Mouse (Mus musculus) lung, postnatal 0 days (tissue): ENCODE measurements around the gene Gm10273. TPM values are rescaled to one million over a fixed set of nuclear protein-coding genes. Genes with fewer than 3 reads are reported as not detected.
A peak's percentile ranks its signal among the peaks of the same experiment; 100 is the strongest.
"Not testable (repeated sequence)": the region's sequence is repeated elsewhere in the genome, so short reads cannot be mapped to it uniquely, and the experiment has no call there.

Source experiments
- ATAC-seq: fragments of 200-750 bp; cut with Nextera tagmentation; 2 replicates; pipeline ENCODE4 v1.8.0; 2017; ENCODE audit warnings: moderate library complexity
- DNase-seq: peaks from one replicate; pipeline ENCODE4 v3.0.0-alpha.2; 2016; ENCODE audit warnings: low spot score
- H3K27ac ChIP-seq: fragments of 300-500 bp; sonication (generic); 2 replicates; pipeline ENCODE4 v1.5.1; 2014; ENCODE audit warnings: antibody characterized with exemption, mild to moderate bottlenecking, low read length, mixed read lengths
- H3K27me3 ChIP-seq: fragments of 300-500 bp; sonication (generic); replicated peaks from 2 replicates; pipeline ENCODE4 v1.6.1; 2014; ENCODE audit warnings: low read length, mixed read lengths; ENCODE audit not compliant: insufficient read depth
- H3K36me3 ChIP-seq: fragments of 300-500 bp; sonication (generic); 2 replicates; pipeline ENCODE4 v1.6.1; 2014; ENCODE audit warnings: low read length, mixed read lengths; ENCODE audit not compliant: insufficient read depth
- H3K4me1 ChIP-seq: fragments of 300-500 bp; sonication (generic); 2 replicates; pipeline ENCODE4 v1.6.1; 2014; ENCODE audit warnings: antibody characterized with exemption, low read depth, low read length, mixed read lengths; ENCODE audit not compliant: insufficient read depth
- H3K4me2 ChIP-seq: fragments of 300-500 bp; sonication (generic); replicated peaks from 2 replicates; pipeline ENCODE4 v1.6.1; 2014; ENCODE audit warnings: low read depth, mild to moderate bottlenecking, low read length, moderate library complexity, mixed read lengths
- H3K4me3 ChIP-seq: fragments of 300-500 bp; sonication (generic); 2 replicates; pipeline ENCODE4 v1.5.1; 2014; ENCODE audit warnings: low read depth, low read length
- H3K9ac ChIP-seq: fragments of 300-500 bp; sonication (generic); replicated peaks from 2 replicates; pipeline ENCODE4 v1.6.1; 2014; ENCODE audit warnings: low read depth, mild to moderate bottlenecking
- H3K9me3 ChIP-seq: fragments of 300-500 bp; sonication (generic); 2 replicates; pipeline ENCODE4 v1.6.1; 2016; ENCODE audit warnings: low read length, mixed read lengths
- CTCF ChIP-seq: IDR thresholded peaks from 2 replicates; pipeline ENCODE4 v1.5.1; 2016; ENCODE audit warnings: antibody characterized with exemption, mild to moderate bottlenecking
- EP300 ChIP-seq: IDR thresholded peaks from 2 replicates; pipeline ENCODE4 v1.6.1; 2016; ENCODE audit warnings: antibody characterized with exemption, mild to moderate bottlenecking, control low read depth
- WGBS: fragments of 180-500 bp; shearing (Covaris S2); extraction: QIAGEN DNeasy Blood & Tissue Kit; methylation state at CpG from one replicate; pipeline ENCODE4 v1.1.7; 2014; 5-methylcytosine and 5-hydroxymethylcytosine counted together
- polyA plus RNA-seq: library from polyadenylated mRNA; unstranded; fragments of >200 nt; fragmentation: Nextera tagmentation; extraction: Ambion mirVana; gene quantifications from 2 replicates; pipeline ENCODE4 v1.2.1, GENCODE M21; 2015

Gene Gm10273
- polyA plus RNA-seq = 4.4 and 12.7 TPM in 2 replicates

DNA sequence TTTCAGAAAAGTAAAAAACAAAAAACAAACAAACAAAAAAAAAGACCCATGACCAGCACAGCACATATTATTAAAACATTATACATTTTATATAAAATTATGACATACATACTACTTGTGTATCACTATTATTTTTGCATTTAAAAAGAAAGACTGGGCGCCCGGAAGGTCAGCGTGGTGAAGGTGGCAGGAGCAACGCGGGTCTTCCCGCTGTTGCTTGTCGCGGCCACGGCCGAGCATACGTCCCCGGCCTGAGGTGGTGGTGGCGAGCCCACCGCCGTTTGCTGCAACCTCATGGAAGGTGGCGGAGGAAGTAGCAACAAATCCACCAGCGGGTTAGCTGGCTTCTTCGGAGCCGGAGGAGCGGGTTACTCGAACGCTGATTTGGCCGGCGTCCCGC, at the start of gene Gm10273:
Gene Gm10273 (plus strand): TSS at position 172 of the 400 bp plus-strand sequence.
- not testable (repeated sequence) for H3K4me2 ChIP-seq, H3K4me3 ChIP-seq, DNase-seq, H3K36me3 ChIP-seq, H3K27me3 ChIP-seq, H3K9ac ChIP-seq, ATAC-seq, H3K9me3 ChIP-seq, H3K4me1 ChIP-seq, H3K27ac ChIP-seq
- 83% methylated on average over 10 of the region's 25 CpGs for WGBS

DNA sequence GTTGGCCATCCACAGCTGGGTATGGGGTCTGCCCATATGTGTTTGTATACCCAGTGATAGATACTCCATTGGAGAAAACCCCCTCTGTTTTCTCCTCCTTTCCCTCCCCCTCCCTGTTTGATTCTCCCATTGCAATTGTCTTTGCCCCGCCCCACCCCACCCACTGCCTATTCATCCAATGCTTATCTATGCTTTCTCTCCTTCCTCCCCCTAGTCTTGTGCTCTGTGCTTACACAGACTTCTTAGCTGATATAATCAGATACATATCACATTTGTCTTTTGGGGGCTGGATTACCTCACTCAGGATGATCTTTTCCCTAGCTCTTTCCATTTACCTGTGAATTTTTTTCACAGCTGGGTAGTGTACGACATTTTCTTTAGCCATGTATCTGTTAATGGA, 48.9 kb upstream of the Gm10273 start:
- TF ChIP-seq CTCF (no peak), EP300 (no peak)
- H3K9ac ChIP-seq = no peak overlapping the region
- peaks cover 43% of the 10 kb centered on the region for H3K36me3 ChIP-seq
- ATAC-seq (no peak), DNase-seq (no peak)
- no peak overlapping the region for H3K4me2 ChIP-seq
- H3K4me3 ChIP-seq = no peak overlapping the region
- no peak overlapping the region for H3K27ac ChIP-seq
- no peaks in the 10 kb centered on the region for H3K4me1 ChIP-seq
- no peaks in the 10 kb centered on the region for H3K27me3 ChIP-seq
- WGBS = 97% methylated on average over 2 of the region's 2 CpGs
- no peaks in the 10 kb centered on the region for H3K9me3 ChIP-seq

- no peak for ATAC-seq
These were observed 47.2 kb upstream of the Gm10273 start for GRCm38 (mm10) chr10:59348200-59348599.

DNA sequence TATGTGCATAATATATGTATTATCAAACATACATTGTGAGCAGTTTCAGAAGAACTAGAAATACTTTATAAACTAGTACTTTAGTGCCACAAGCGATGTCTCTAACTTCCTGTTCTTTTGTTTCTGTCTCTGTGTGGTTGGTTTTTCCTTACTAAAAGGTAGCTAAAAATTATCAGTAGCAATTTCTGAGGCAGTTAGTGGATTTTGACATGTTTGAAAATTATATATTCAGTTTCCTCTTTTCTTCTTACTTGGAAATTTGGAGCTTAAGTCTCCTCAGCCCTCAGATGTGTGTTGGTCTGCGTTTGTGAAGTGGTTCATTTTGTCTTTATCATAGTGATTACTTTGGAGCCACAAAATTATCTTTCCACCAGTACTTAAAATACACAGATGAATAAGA, 45.9 kb upstream of the Gm10273 start:
- ATAC-seq = no peak
- Histone ChIP-seq H3K36me3 (peaks cover 43% of the 10 kb centered on the region; the same call in 1 of the 2 replicates), H3K4me2 (no peak overlapping the region), H3K4me3 (no peak overlapping the region), H3K4me1 (no peaks in the 10 kb centered on the region), H3K27ac (no peak overlapping the region), H3K9me3 (no peaks in the 10 kb centered on the region), H3K9ac (no peak overlapping the region), H3K27me3 (no peaks in the 10 kb centered on the region)
- TF ChIP-seq CTCF = no peak
- no peak for TF ChIP-seq EP300
- 86% methylated on average over 2 of the region's 2 CpGs for WGBS
- no peak for DNase-seq

More at GRCm38 (mm10) chr10:59348200-59348599, 47.2 kb upstream of the Gm10273 start:
- TF ChIP-seq CTCF = no peak
- TF ChIP-seq EP300 = no peak
- no peak overlapping the region for H3K27ac ChIP-seq
- WGBS = 85% methylated on average over 9 of the region's 9 CpGs
- no peaks in the 10 kb centered on the region for H3K27me3 ChIP-seq
- no peak overlapping the region for H3K9ac ChIP-seq
- H3K9me3 ChIP-seq = no peaks in the 10 kb centered on the region
- no peak for DNase-seq
- H3K4me3 ChIP-seq = no peak overlapping the region
- no peak overlapping the region for H3K4me2 ChIP-seq
- no peaks in the 10 kb centered on the region for H3K4me1 ChIP-seq
- H3K36me3 ChIP-seq = peaks cover 52% of the 10 kb centered on the region

DNA sequence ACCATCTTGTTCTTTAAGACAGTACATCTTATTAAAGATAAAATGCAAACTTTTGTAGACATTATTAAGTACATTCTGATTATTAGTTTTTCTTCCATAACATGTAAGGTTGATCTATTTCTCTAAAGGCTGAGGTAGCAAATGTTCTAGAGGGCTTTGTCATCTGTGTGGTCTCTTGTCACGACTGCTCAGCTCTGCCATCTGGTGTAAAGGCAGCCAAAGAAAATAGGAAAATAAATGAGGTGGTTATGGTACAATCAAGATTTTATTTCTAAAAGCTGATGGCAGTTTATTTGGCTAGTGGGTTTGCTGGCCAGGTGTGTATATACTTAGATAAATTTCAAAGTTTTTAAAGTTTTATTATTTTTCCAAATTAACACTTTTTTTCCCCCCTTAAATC, 42.4 kb upstream of the Gm10273 start:
- Histone ChIP-seq H3K4me1 (no peaks in the 10 kb centered on the region), H3K4me2 (no peak overlapping the region), H3K9me3 (no peaks in the 10 kb centered on the region), H3K27ac (no peak overlapping the region), H3K9ac (no peak overlapping the region), H3K4me3 (no peak overlapping the region), H3K27me3 (no peaks in the 10 kb centered on the region), H3K36me3 (peaks cover 28% of the 10 kb centered on the region; the same call in 1 of the 2 replicates)
- TF ChIP-seq EP300 = no peak
- peak; percentile 46 for TF ChIP-seq CTCF
- WGBS = 33% methylated on average over 1 of the region's 1 CpGs
- DNase-seq (no peak), ATAC-seq (no peak)

- no peak overlapping the region for H3K27ac ChIP-seq
- WGBS = 81% methylated on average over 12 of the region's 12 CpGs
- H3K27me3 ChIP-seq = no peaks in the 10 kb centered on the region
- H3K9ac ChIP-seq = no peak overlapping the region
- no peak overlapping the region for H3K4me2 ChIP-seq
- DNase-seq (no peak), ATAC-seq (no peak)
- H3K9me3 ChIP-seq = no peaks in the 10 kb centered on the region
- no peaks in the 10 kb centered on the region for H3K4me1 ChIP-seq
- TF ChIP-seq EP300 = no peak
- TF ChIP-seq CTCF = no peak
- H3K36me3 ChIP-seq = peaks cover 19% of the 10 kb centered on the region; the same call in 1 of the 2 replicates
- no peak overlapping the region for H3K4me3 ChIP-seq
These were observed 41.3 kb upstream of the Gm10273 start for GRCm38 (mm10) chr10:59354120-59354519.

DNA sequence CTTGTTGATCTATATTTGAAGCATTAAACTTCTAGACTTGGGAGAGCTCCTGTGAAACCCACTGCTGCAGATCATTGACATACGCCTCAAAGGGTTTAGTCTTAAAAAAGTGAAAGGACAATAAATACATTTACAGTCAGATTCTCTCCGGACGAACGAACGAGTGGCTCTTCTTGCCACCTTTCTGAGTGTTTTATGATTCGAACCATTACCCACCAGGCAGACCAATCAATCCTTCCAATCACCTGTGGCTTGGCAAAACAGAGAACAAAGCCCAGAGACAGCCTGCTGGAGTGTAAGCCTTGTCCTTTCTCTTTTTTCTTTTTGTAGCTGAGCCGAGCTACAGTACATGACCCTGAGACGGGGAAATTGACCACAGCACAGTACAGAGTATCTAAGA, 40.4 kb upstream of the Gm10273 start:
- Histone ChIP-seq H3K27ac (no peak overlapping the region; the same call in 1 of the 2 replicates), H3K9ac (no peak overlapping the region), H3K36me3 (peaks cover 17% of the 10 kb centered on the region; the same call in 1 of the 2 replicates), H3K4me3 (no peak overlapping the region), H3K27me3 (no peaks in the 10 kb centered on the region), H3K4me1 (no peaks in the 10 kb centered on the region), H3K4me2 (no peak overlapping the region), H3K9me3 (no peaks in the 10 kb centered on the region)
- 89% methylated on average over 8 of the region's 8 CpGs for WGBS
- ATAC-seq (no peak), DNase-seq (no peak)
- TF ChIP-seq EP300 (no peak), CTCF (no peak)
